Mouse (Mus musculus) stomach, postnatal 0 days (tissue): Measurements from ENCODE around the gene Cnp. TPM values are rescaled to one million over a fixed set of nuclear protein-coding genes. Genes with fewer than 3 reads are reported as not detected.

Experiments used
- ATAC-seq: fragments of 200-750 bp; cut with Nextera tagmentation; 2 replicates; pipeline ENCODE4 v1.8.0; 2017; ENCODE audit not compliant: low FRiP score, low TSS enrichment
- DNase-seq: peaks from one replicate; pipeline ENCODE4 v3.0.0-alpha.2; 2016; ENCODE audit warnings: low spot score
- H3K27ac ChIP-seq: fragments of 300-500 bp; sonication (generic); replicated peaks from 2 replicates; pipeline ENCODE4 v1.5.1; 2014; ENCODE audit warnings: mild to moderate bottlenecking, control low read depth
- H3K27me3 ChIP-seq: fragments of 300-500 bp; sonication (generic); 2 replicates; pipeline ENCODE4 v1.6.1; 2014; ENCODE audit warnings: low read length; ENCODE audit not compliant: control insufficient read depth, insufficient read depth
- H3K36me3 ChIP-seq: fragments of 300-500 bp; sonication (generic); 2 replicates; pipeline ENCODE4 v1.6.1; 2014; ENCODE audit warnings: low read length, mixed read lengths; ENCODE audit not compliant: control insufficient read depth, insufficient read depth
- H3K4me1 ChIP-seq: fragments of 300-500 bp; sonication (generic); replicated peaks from 2 replicates; pipeline ENCODE4 v1.6.1; 2014; ENCODE audit warnings: antibody characterized with exemption; ENCODE audit not compliant: control insufficient read depth, insufficient read depth
- H3K4me2 ChIP-seq: fragments of 300-500 bp; sonication (generic); replicated peaks from 2 replicates; pipeline ENCODE4 v1.6.1; 2014; ENCODE audit warnings: low read depth, mild to moderate bottlenecking, control low read depth, moderate library complexity
- H3K4me3 ChIP-seq: fragments of 300-500 bp; sonication (generic); 2 replicates; pipeline ENCODE4 v1.5.1; 2014; ENCODE audit warnings: low read depth, low read length, control low read depth
- H3K9ac ChIP-seq: fragments of 300-500 bp; sonication (generic); 2 replicates; pipeline ENCODE4 v1.6.1; 2014; ENCODE audit warnings: mild to moderate bottlenecking, low read length, control low read depth, mixed read lengths
- H3K9me3 ChIP-seq: fragments of 300-500 bp; sonication (generic); 2 replicates; pipeline ENCODE4 v1.6.1; 2016; ENCODE audit warnings: low read length; ENCODE audit not compliant: control insufficient read depth
- CTCF ChIP-seq: IDR thresholded peaks from 2 replicates; pipeline ENCODE4 v1.5.1; 2016; ENCODE audit warnings: antibody characterized with exemption, low read depth, mild to moderate bottlenecking, moderate library complexity
- EP300 ChIP-seq: optimal IDR thresholded peaks from 2 replicates; pipeline ENCODE3; 2016; ENCODE audit warnings: antibody characterized with exemption
- WGBS: fragments of 180-500 bp; shearing (Covaris S2); extraction: QIAGEN DNeasy Blood & Tissue Kit; methylation state at CpG from one replicate; pipeline ENCODE4 v1.1.7; 2014; 5-methylcytosine and 5-hydroxymethylcytosine counted together
- polyA plus RNA-seq: library from polyadenylated mRNA; unstranded; fragments of >200 nt; fragmentation: Nextera tagmentation; extraction: Ambion mirVana; gene quantifications from 2 replicates; pipeline ENCODE4 v1.2.1, GENCODE M21; 2015

Cnp gene
- polyA plus RNA-seq, 1 experiment from 2014 or later = 23.5 TPM

- TF ChIP-seq EP300 (no peak), CTCF (no peak)
- ATAC-seq (no peak), DNase-seq (no peak)
- Histone ChIP-seq H3K4me2 (no peak overlapping the region), H3K27me3 (no peaks in the 10 kb centered on the region), H3K9me3 (no peaks in the 10 kb centered on the region), H3K27ac (no peak overlapping the region), H3K36me3 (no peaks in the 10 kb centered on the region), H3K4me3 (no peak overlapping the region), H3K9ac (no peak overlapping the region), H3K4me1 (no peaks in the 10 kb centered on the region)
- 32% methylated on average over 6 of the region's 6 CpGs for WGBS
These were observed 33.7 kb upstream of the Cnp start for GRCm38 (mm10) chr11:100540966-100541365.

- Histone ChIP-seq H3K27me3 (no peaks in the 10 kb centered on the region), H3K36me3 (no peaks in the 10 kb centered on the region), H3K27ac (no peak overlapping the region), H3K4me2 (no peak overlapping the region), H3K9ac (no peak overlapping the region), H3K9me3 (no peaks in the 10 kb centered on the region), H3K4me1 (no peaks in the 10 kb centered on the region), H3K4me3 (no peak overlapping the region)
- DNase-seq (no peak), ATAC-seq (no peak)
- 80% methylated on average over 2 of the region's 2 CpGs for WGBS
- TF ChIP-seq EP300 (no peak), CTCF (no peak)
These were observed 33.1 kb upstream of the Cnp start for GRCm38 (mm10) chr11:100541577-100541976.

- Histone ChIP-seq H3K27ac (peak within 1 kb of the TSS; percentile 65), H3K4me2 (peak within 1 kb of the TSS; percentile 71), H3K36me3 (no peaks in the 10 kb centered on the region), H3K9me3 (no peaks in the 10 kb centered on the region), H3K4me3 (peak within 1 kb of the TSS; percentile 43), H3K4me1 (no peaks in the 10 kb centered on the region), H3K27me3 (no peaks in the 10 kb centered on the region), H3K9ac (peak within 1 kb of the TSS; percentile 55)
- TF ChIP-seq CTCF = peak; percentile 51
- no peak for TF ChIP-seq EP300
- WGBS = 4% methylated on average over 28 of the region's 28 CpGs
- peak; percentile 99 for ATAC-seq
- DNase-seq = peak; percentile 96
These were observed 29.6 kb upstream of the Cnp start, which contains the start of gene Ttc25 for GRCm38 (mm10) chr11:100544832-100545745. Ttc25 (plus strand) TSS chr11:100545607.

- WGBS = 29% methylated on average over 7 of the region's 7 CpGs
- Histone ChIP-seq H3K4me3 (peak overlapping the region; percentile 43), H3K27ac (peak overlapping the region; percentile 65; the same call in 1 of the 2 replicates), H3K36me3 (no peaks in the 10 kb centered on the region), H3K4me1 (no peaks in the 10 kb centered on the region), H3K27me3 (no peaks in the 10 kb centered on the region), H3K9me3 (no peaks in the 10 kb centered on the region), H3K9ac (peak overlapping the region; percentile 55; the same call in 1 of the 2 replicates), H3K4me2 (peak overlapping the region; percentile 71)
- no peak for DNase-seq
- ATAC-seq = peak; percentile 27; the same call in 1 of the 2 replicates
- TF ChIP-seq EP300 = no peak
- no peak for TF ChIP-seq CTCF
These were observed 29.0 kb upstream of the Cnp start for GRCm38 (mm10) chr11:100545746-100546085.

- TF ChIP-seq EP300 (no peak), CTCF (no peak)
- 77% methylated on average over 6 of the region's 6 CpGs for WGBS
- H3K4me3 ChIP-seq = no peak overlapping the region
- H3K9ac ChIP-seq = no peak overlapping the region
- DNase-seq (no peak), ATAC-seq (no peak)
- no peaks in the 10 kb centered on the region for H3K9me3 ChIP-seq
- H3K27me3 ChIP-seq = no peaks in the 10 kb centered on the region
- no peaks in the 10 kb centered on the region for H3K36me3 ChIP-seq
- H3K27ac ChIP-seq = no peak overlapping the region
- no peaks in the 10 kb centered on the region for H3K4me1 ChIP-seq
- no peak overlapping the region for H3K4me2 ChIP-seq
These were observed 27.7 kb upstream of the Cnp start for GRCm38 (mm10) chr11:100546955-100547354.

GRCm38 (mm10) chr11:100548141-100548540 is 26.6 kb upstream of the Cnp start:
- DNase-seq = no peak
- H3K36me3 ChIP-seq = no peaks in the 10 kb centered on the region
- no peaks in the 10 kb centered on the region for H3K27me3 ChIP-seq
- no peak overlapping the region for H3K4me3 ChIP-seq
- WGBS = 73% methylated on average over 6 of the region's 6 CpGs
- H3K27ac ChIP-seq = no peak overlapping the region
- no peaks in the 10 kb centered on the region for H3K4me1 ChIP-seq
- H3K9me3 ChIP-seq = no peaks in the 10 kb centered on the region
- H3K4me2 ChIP-seq = no peak overlapping the region
- no peak overlapping the region for H3K9ac ChIP-seq
- no peak for ATAC-seq
- no peak for TF ChIP-seq CTCF
- no peak for TF ChIP-seq EP300
